Mouse (Mus musculus): ENCODE measurements around the gene F830045P16Rik. TPM values are rescaled to one million over a fixed set of nuclear protein-coding genes. Genes with fewer than 3 reads are reported as not detected.
"Not testable (repeated sequence)": the region's sequence is repeated elsewhere in the genome, so short reads cannot be mapped to it uniquely, and the experiment has no call there.

The F830045P16Rik gene
- polyA plus RNA-seq, 1 experiment from 2014 or later, result not detected

GRCm38 (mm10) chr2:129525644-129526043, 10.8 kb downstream of the F830045P16Rik start:
- H3K27ac ChIP-seq (ENCODE audit: low read length), result peak overlapping the region; percentile 10; the same call in 1 of the 2 replicates
- peak; percentile 56 for ATAC-seq (ENCODE audit: low read depth)
- H3K4me2 ChIP-seq (ENCODE audit: low read depth, low read length), result no peak overlapping the region
- no peak overlapping the region for H3K4me3 ChIP-seq (ENCODE audit: low read depth, low read length)
- peaks cover 4% of the 10 kb centered on the region; the same call in 1 of the 2 replicates for H3K4me1 ChIP-seq (ENCODE audit: control insufficient read depth, low read depth, low read length)
- no peaks in the 10 kb centered on the region for H3K27me3 ChIP-seq (ENCODE audit: control insufficient read depth, insufficient read depth, low read depth, low read length)
- no peaks in the 10 kb centered on the region for H3K36me3 ChIP-seq (ENCODE audit: control insufficient read depth, insufficient read depth)
- H3K9me3 ChIP-seq (replicated peaks; ENCODE audit: control insufficient read depth, low read length), result no peaks in the 10 kb centered on the region
- H3K9ac ChIP-seq (ENCODE audit: low read depth, low read length), result no peak overlapping the region

- Histone ChIP-seq H3K27ac (ENCODE audit: low read length) (no peak overlapping the region), H3K27me3 (ENCODE audit: control insufficient read depth, insufficient read depth, low read depth, low read length) (no peaks in the 10 kb centered on the region), H3K4me1 (ENCODE audit: control insufficient read depth, low read depth, low read length) (no peaks in the 10 kb centered on the region), H3K4me3 (ENCODE audit: low read depth, low read length) (no peak overlapping the region), H3K9me3 (replicated peaks; ENCODE audit: control insufficient read depth, low read length) (no peaks in the 10 kb centered on the region), H3K4me2 (ENCODE audit: low read depth, low read length) (no peak overlapping the region), H3K9ac (ENCODE audit: low read depth, low read length) (no peak overlapping the region), H3K36me3 (ENCODE audit: control insufficient read depth, insufficient read depth) (no peaks in the 10 kb centered on the region)
- WGBS (ENCODE audit: insufficient replicate concordance), result 66% methylated on average over 3 of the region's 3 CpGs
- no peak for ATAC-seq (ENCODE audit: low read depth)
Measured at GRCm38 (mm10) chr2:129518526-129518925, 17.9 kb downstream of the F830045P16Rik start.

DNA sequence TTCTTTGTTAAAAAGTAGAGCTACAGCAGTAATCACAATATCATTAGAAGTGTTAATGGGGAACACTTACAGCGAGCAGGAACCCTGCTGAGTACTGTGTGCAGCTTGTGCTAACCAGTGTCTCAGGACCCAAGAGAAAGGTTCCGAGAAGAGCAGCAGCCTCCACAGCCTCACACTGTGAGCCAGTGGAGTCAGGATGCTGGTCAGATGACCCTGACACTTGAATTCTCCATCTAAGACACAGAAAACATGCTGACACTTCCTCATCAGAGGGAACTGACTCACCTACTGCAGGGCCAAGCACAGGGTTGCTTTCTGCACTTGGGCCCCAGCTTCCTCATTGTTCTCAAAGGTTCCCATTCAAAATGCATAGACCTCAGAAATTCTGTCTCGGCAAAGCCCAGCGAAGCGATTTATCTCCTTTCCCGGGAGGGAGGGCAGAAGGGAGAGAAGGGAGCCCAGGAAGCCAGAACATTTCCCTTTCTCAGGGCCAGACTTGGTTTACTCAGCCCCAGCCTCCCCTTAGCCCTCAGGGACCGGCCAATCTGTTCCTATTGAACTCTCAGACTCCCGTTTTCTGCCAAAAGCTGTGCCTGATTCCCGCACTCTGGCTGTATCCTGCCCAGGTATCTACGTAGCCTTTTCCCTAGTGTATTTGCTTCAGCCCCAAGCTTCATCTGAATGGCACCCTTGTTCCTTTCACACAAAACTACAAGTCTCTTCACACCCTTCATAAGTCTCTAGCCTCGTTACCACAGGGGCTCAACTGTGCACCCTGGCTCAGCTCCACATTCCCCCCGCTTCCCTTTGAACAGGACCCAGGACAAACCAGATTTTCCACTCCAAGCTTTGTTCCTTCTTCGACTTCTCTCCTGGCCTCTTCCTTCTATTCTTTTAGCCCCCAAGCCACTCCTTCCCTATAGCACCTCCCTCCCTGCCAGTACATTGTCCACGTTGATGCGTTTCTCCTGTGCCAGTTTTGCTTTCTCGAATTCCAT, 21.2 kb downstream of the F830045P16Rik start:
- H3K36me3 ChIP-seq (ENCODE audit: control insufficient read depth, insufficient read depth), result no peaks in the 10 kb centered on the region
- H3K9me3 ChIP-seq (replicated peaks; ENCODE audit: control insufficient read depth, low read length), result no peaks in the 10 kb centered on the region
- H3K4me1 ChIP-seq (ENCODE audit: control insufficient read depth, low read depth, low read length), result no peaks in the 10 kb centered on the region
- no peak overlapping the region for H3K9ac ChIP-seq (ENCODE audit: low read depth, low read length)
- 43% methylated on average over 16 of the region's 16 CpGs for WGBS (ENCODE audit: insufficient replicate concordance)
- H3K4me2 ChIP-seq (ENCODE audit: low read depth, low read length), result no peak overlapping the region
- ATAC-seq (ENCODE audit: low read depth), result peak; percentile 60
- H3K4me3 ChIP-seq (ENCODE audit: low read depth, low read length), result no peak overlapping the region
- 0 out of 2 replicates have a peak overlapping the region, but pooled peaks have one; percentile 4 for H3K27ac ChIP-seq (ENCODE audit: low read length)
- no peaks in the 10 kb centered on the region for H3K27me3 ChIP-seq (ENCODE audit: control insufficient read depth, insufficient read depth, low read depth, low read length)

- Histone ChIP-seq H3K9ac (ENCODE audit: low read depth, low read length) (no peak overlapping the region), H3K9me3 (replicated peaks; ENCODE audit: control insufficient read depth, low read length) (no peaks in the 10 kb centered on the region), H3K4me3 (ENCODE audit: low read depth, low read length) (no peak overlapping the region), H3K4me1 (ENCODE audit: control insufficient read depth, low read depth, low read length) (no peaks in the 10 kb centered on the region), H3K27me3 (ENCODE audit: control insufficient read depth, insufficient read depth, low read depth, low read length) (no peaks in the 10 kb centered on the region), H3K36me3 (ENCODE audit: control insufficient read depth, insufficient read depth) (no peaks in the 10 kb centered on the region), H3K4me2 (ENCODE audit: low read depth, low read length) (no peak overlapping the region), H3K27ac (ENCODE audit: low read length) (peak overlapping the region; percentile 29)
- ATAC-seq (ENCODE audit: low read depth), result peak; percentile 60
Measured at GRCm38 (mm10) chr2:129514401-129514667, 22.1 kb downstream of the F830045P16Rik start.

DNA sequence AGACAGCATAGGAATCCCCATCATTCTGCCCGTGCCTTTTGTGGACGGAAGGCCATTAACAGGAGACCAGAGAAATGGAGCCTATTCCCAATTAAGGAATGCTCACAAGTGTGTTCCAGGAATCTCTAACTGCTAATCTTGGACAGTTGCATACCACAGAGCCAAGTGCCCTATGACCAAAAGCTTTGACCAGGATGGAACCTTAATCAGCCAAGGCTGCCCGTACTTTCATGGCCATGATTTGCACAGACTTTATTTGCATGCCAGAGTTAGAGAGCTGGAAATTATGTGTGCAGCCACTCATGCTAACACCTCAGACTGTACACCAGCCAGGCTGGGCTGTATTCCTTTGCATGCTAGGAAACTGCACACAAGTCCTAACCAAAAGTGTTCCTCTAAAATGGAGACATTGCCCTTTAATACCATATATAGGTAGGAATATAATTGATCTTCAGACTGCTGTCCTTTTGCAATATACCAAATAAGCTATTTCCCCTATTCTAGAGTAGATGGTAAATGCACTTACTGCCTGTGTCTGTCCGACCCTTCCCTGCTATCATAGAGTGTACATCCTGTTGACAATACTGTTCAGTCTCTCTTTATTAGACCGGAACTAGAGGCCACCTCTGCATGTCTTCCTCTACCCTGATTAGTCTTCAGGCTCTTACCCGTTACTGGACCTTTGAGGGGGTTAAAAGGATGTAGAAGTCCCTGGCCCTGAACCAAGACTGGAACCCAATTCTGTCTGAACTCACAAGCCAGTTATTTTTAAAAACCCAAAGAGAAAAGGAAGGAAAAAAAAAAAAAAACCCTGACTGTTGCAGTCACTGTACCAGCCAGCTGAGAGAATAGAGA, 22.6 kb downstream of the F830045P16Rik start:
- Histone ChIP-seq H3K4me3 (ENCODE audit: low read depth, low read length) (no peak overlapping the region), H3K9ac (ENCODE audit: low read depth, low read length) (no peak overlapping the region), H3K36me3 (ENCODE audit: control insufficient read depth, insufficient read depth) (no peaks in the 10 kb centered on the region), H3K4me2 (ENCODE audit: low read depth, low read length) (no peak overlapping the region), H3K4me1 (ENCODE audit: control insufficient read depth, low read depth, low read length) (no peaks in the 10 kb centered on the region), H3K27me3 (ENCODE audit: control insufficient read depth, insufficient read depth, low read depth, low read length) (no peaks in the 10 kb centered on the region), H3K27ac (ENCODE audit: low read length) (no peak overlapping the region), H3K9me3 (replicated peaks; ENCODE audit: control insufficient read depth, low read length) (no peaks in the 10 kb centered on the region)
- WGBS (ENCODE audit: insufficient replicate concordance), result 46% methylated on average over 6 of the region's 6 CpGs
- ATAC-seq (ENCODE audit: low read depth), result peak; percentile 65

DNA sequence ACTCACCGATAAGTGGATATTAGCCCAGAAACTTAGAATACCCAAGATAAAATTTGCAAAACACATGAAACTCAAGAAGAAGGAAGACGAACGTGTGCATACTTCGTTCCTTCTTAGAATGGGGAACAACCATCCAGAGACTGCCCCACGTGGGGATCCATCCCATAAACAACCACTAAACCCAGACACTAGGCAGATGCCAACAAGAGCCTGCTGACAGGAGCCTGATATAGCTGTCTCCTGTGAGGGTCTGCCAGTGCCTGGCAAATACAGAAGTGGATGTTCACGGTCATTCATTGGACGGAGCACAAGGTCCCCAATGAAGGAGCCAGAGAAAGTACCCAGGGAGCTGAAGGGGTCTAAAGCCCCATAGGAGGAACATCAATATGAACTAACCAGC, 24.3 kb downstream of the F830045P16Rik start:
- not testable (repeated sequence) for H3K4me1 ChIP-seq (ENCODE audit: control insufficient read depth, low read depth, low read length); H3K27me3 ChIP-seq (ENCODE audit: control insufficient read depth, insufficient read depth, low read depth, low read length); ATAC-seq (ENCODE audit: low read depth); H3K9me3 ChIP-seq (replicated peaks; ENCODE audit: control insufficient read depth, low read length); H3K27ac ChIP-seq (ENCODE audit: low read length); H3K9ac ChIP-seq (ENCODE audit: low read depth, low read length); H3K4me3 ChIP-seq (ENCODE audit: low read depth, low read length); H3K4me2 ChIP-seq (ENCODE audit: low read depth, low read length); H3K36me3 ChIP-seq (ENCODE audit: control insufficient read depth, insufficient read depth)
- WGBS (ENCODE audit: insufficient replicate concordance), result 51% methylated on average over 7 of the region's 7 CpGs

DNA sequence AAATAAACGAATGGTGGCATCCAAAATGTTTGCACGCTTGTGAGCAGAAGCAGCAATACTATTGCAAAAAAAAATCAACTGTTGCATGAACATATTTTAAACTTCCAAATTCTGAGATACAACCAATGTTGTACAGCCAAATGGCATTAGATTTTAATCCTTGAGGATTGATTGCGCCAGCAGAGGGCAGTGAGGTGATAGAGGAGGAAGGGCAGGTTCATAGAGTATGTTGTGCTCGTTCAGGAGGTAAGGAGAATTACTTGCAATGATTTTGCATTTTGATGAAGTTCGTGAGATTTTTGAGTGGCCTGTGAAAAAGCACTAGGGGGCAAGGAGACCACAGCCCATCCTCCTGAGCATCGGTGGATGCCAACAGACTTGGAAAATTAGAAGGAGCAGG, 33.8 kb downstream of the F830045P16Rik start:
- WGBS (ENCODE audit: insufficient replicate concordance), result 15% methylated on average over 6 of the region's 6 CpGs
- Histone ChIP-seq H3K4me1 (ENCODE audit: control insufficient read depth, low read depth, low read length) (no peaks in the 10 kb centered on the region), H3K9me3 (replicated peaks; ENCODE audit: control insufficient read depth, low read length) (no peaks in the 10 kb centered on the region), H3K36me3 (ENCODE audit: control insufficient read depth, insufficient read depth) (no peaks in the 10 kb centered on the region), H3K27ac (ENCODE audit: low read length) (no peak overlapping the region), H3K9ac (ENCODE audit: low read depth, low read length) (no peak overlapping the region), H3K4me3 (ENCODE audit: low read depth, low read length) (no peak overlapping the region), H3K27me3 (ENCODE audit: control insufficient read depth, insufficient read depth, low read depth, low read length) (no peaks in the 10 kb centered on the region), H3K4me2 (ENCODE audit: low read depth, low read length) (no peak overlapping the region)
- no peak for ATAC-seq (ENCODE audit: low read depth)

GRCm38 (mm10) chr2:129489496-129490285, 46.7 kb downstream of the F830045P16Rik start:
- WGBS (ENCODE audit: insufficient replicate concordance), result 15% methylated on average over 3 of the region's 3 CpGs
- peak overlapping the region; percentile 50; the same call in 1 of the 2 replicates for H3K27ac ChIP-seq (ENCODE audit: low read length)
- no peaks in the 10 kb centered on the region for H3K4me1 ChIP-seq (ENCODE audit: control insufficient read depth, low read depth, low read length)
- no peaks in the 10 kb centered on the region for H3K9me3 ChIP-seq (replicated peaks; ENCODE audit: control insufficient read depth, low read length)
- H3K4me3 ChIP-seq (ENCODE audit: low read depth, low read length), result no peak overlapping the region
- ATAC-seq (ENCODE audit: low read depth), result no peak
- no peaks in the 10 kb centered on the region for H3K36me3 ChIP-seq (ENCODE audit: control insufficient read depth, insufficient read depth)
- no peak overlapping the region for H3K4me2 ChIP-seq (ENCODE audit: low read depth, low read length)
- no peak overlapping the region for H3K9ac ChIP-seq (ENCODE audit: low read depth, low read length)
- no peaks in the 10 kb centered on the region for H3K27me3 ChIP-seq (ENCODE audit: control insufficient read depth, insufficient read depth, low read depth, low read length)
